Mouse (Mus musculus) kidney, adult 11 months (tissue): ENCODE measurements around the gene Emc8.
A peak's percentile ranks its signal among the peaks of the same experiment; 100 is the strongest.
"Not testable (repeated sequence)": the region's sequence is repeated elsewhere in the genome, so short reads cannot be mapped to it uniquely, and the experiment has no call there.

Source experiments
- DNase-seq: peaks from one replicate; pipeline ENCODE4 v3.0.0; 2022

Emc8 gene

GRCm38 (mm10) chr8:120684082-120684481 is 15.7 kb upstream of the Emc8 start:
- DNase-seq, result no peak

- DNase-seq, result peak; percentile 68
Observed at GRCm38 (mm10) chr8:120683602-120684001, 15.2 kb upstream of the Emc8 start.

GRCm38 (mm10) chr8:120681113-120681512 is 12.7 kb upstream of the Emc8 start:
- no peak for DNase-seq

GRCm38 (mm10) chr8:120680405-120680804 is 12.0 kb upstream of the Emc8 start:
- DNase-seq, result not testable (repeated sequence)

- DNase-seq, result no peak
Observed at GRCm38 (mm10) chr8:120679629-120680387, 11.4 kb upstream of the Emc8 start.

GRCm38 (mm10) chr8:120678447-120678846 is 10.1 kb upstream of the Emc8 start:
- peak; percentile 66 for DNase-seq

GRCm38 (mm10) chr8:120675718-120676117 is 7.3 kb upstream of the Emc8 start:
- no peak for DNase-seq

- no peak for DNase-seq
Observed at GRCm38 (mm10) chr8:120673298-120673697, 4.9 kb upstream of the Emc8 start.

- no peak for DNase-seq
Observed at GRCm38 (mm10) chr8:120672626-120673229, 4.4 kb upstream of the Emc8 start.

GRCm38 (mm10) chr8:120671775-120672174 is 3.4 kb upstream of the Emc8 start:
- no peak for DNase-seq

- peak; percentile 89 for DNase-seq
Observed at GRCm38 (mm10) chr8:120667561-120668373, 606 bp downstream of the Emc8 start, which contains the start of the genes Gm27021 and Cox4i1. TSS of gene Gm27021 (minus strand) at chr8:120668079. TSS of gene Cox4i1 (plus strand) at chr8:120668222.

GRCm38 (mm10) chr8:120666807-120667470 is 1.4 kb downstream of the Emc8 start:
- no peak for DNase-seq

- no peak for DNase-seq
Observed at GRCm38 (mm10) chr8:120665726-120666455, 2.5 kb downstream of the Emc8 start.

GRCm38 (mm10) chr8:120664566-120664965 is 3.8 kb downstream of the Emc8 start:
- DNase-seq, result no peak

GRCm38 (mm10) chr8:120657415-120657814 is 11.0 kb downstream of the Emc8 start:
- no peak for DNase-seq

GRCm38 (mm10) chr8:120656322-120657052 is 11.9 kb downstream of the Emc8 start:
- no peak for DNase-seq

GRCm38 (mm10) chr8:120647532-120647931 is 20.8 kb downstream of the Emc8 start, which contains the start of gene 1190005I06Rik:
TSS of gene 1190005I06Rik (minus strand) at chr8:120647632.
- no peak for DNase-seq

GRCm38 (mm10) chr8:120644663-120645062 is 23.7 kb downstream of the Emc8 start:
- peak; percentile 33 for DNase-seq

GRCm38 (mm10) chr8:120642031-120642662 is 26.2 kb downstream of the Emc8 start:
- no peak for DNase-seq

GRCm38 (mm10) chr8:120641245-120641644 is 27.1 kb downstream of the Emc8 start:
- DNase-seq, result no peak

- DNase-seq, result peak; percentile 85
Observed at GRCm38 (mm10) chr8:120634329-120634839, 34.0 kb downstream of the Emc8 start.
